Mouse (Mus musculus) liver, embryonic 13.5 days (tissue): ENCODE measurements at regions not wholly inside any gene's neighbourhood (a gene's known extent, or its start where the extent isn't known, plus 50 kb on each side); places are given as distances from the start of the nearest gene placed in this dataset.

Source experiments
- ATAC-seq: fragments of 200-750 bp; cut with Nextera tagmentation; 2 replicates; pipeline ENCODE4 v1.8.0; 2017; ENCODE audit warnings: low read depth, mild to moderate bottlenecking, moderate number of reproducible peaks, moderate library complexity
- DNase-seq: peaks from one replicate; pipeline ENCODE4 v3.0.0; 2022
- H3K27ac ChIP-seq: fragments of 300-500 bp; sonication (generic); 2 replicates; pipeline ENCODE4 v1.5.1; 2015; ENCODE audit warnings: moderate library complexity, mild to moderate bottlenecking, inconsistent platforms
- H3K27me3 ChIP-seq: fragments of 300-500 bp; sonication (generic); 2 replicates; pipeline ENCODE4 v1.6.1; 2015; ENCODE audit warnings: mild to moderate bottlenecking, inconsistent platforms
- H3K36me3 ChIP-seq: fragments of 300-500 bp; sonication (generic); 2 replicates; pipeline ENCODE4 v1.6.1; 2015; ENCODE audit warnings: mild to moderate bottlenecking, inconsistent platforms
- H3K4me1 ChIP-seq: fragments of 300-500 bp; sonication (generic); replicated peaks from 2 replicates; pipeline ENCODE4 v1.6.1; 2015; ENCODE audit warnings: inconsistent platforms
- H3K4me2 ChIP-seq: fragments of 300-500 bp; sonication (generic); 2 replicates; pipeline ENCODE4 v1.6.1; 2015; ENCODE audit warnings: inconsistent platforms, mild to moderate bottlenecking, moderate library complexity
- H3K4me3 ChIP-seq: fragments of 300-500 bp; sonication (generic); replicated peaks from 2 replicates; pipeline ENCODE4 v1.5.1; 2015; ENCODE audit warnings: mild to moderate bottlenecking, inconsistent platforms
- H3K9ac ChIP-seq: fragments of 300-500 bp; sonication (generic); 2 replicates; pipeline ENCODE4 v1.6.1; 2015; ENCODE audit warnings: mild to moderate bottlenecking, inconsistent platforms
- H3K9me3 ChIP-seq: fragments of 300-500 bp; sonication (generic); replicated peaks from 2 replicates; pipeline ENCODE4 v1.6.1; 2016; ENCODE audit warnings: inconsistent platforms
- WGBS: fragments of 180-500 bp; shearing (Covaris S2); methylation state at CpG from one replicate; pipeline ENCODE4 v1.1.7; 2015; ENCODE audit not compliant: insufficient replicate concordance; 5-methylcytosine and 5-hydroxymethylcytosine counted together

- H3K4me2 ChIP-seq = no peak overlapping the region
- H3K36me3 ChIP-seq = no peaks in the 10 kb centered on the region
- 59% methylated on average over 6 of the region's 6 CpGs for WGBS
- ATAC-seq (no peak), DNase-seq (no peak)
- H3K4me3 ChIP-seq = no peak overlapping the region
- no peaks in the 10 kb centered on the region for H3K4me1 ChIP-seq
- no peaks in the 10 kb centered on the region for H3K9me3 ChIP-seq
- H3K27ac ChIP-seq = no peak overlapping the region
- H3K27me3 ChIP-seq = no peaks in the 10 kb centered on the region
- no peak overlapping the region for H3K9ac ChIP-seq
These were observed 476.6 kb upstream of the Pitx2 start for GRCm38 (mm10) chr3:128723100-128723499.

GRCm38 (mm10) chr3:128720276-128720675 lies 479.4 kb upstream of the Pitx2 start:
- ATAC-seq = no peak
- Histone ChIP-seq H3K27me3 (no peaks in the 10 kb centered on the region), H3K4me3 (no peak overlapping the region), H3K9me3 (no peaks in the 10 kb centered on the region), H3K27ac (no peak overlapping the region), H3K9ac (no peak overlapping the region), H3K36me3 (no peaks in the 10 kb centered on the region), H3K4me1 (no peaks in the 10 kb centered on the region), H3K4me2 (no peak overlapping the region)
- 52% methylated on average over 5 of the region's 5 CpGs for WGBS
- DNase-seq = no peak

- Histone ChIP-seq H3K36me3 (no peaks in the 10 kb centered on the region), H3K27me3 (no peaks in the 10 kb centered on the region), H3K4me2 (no peak overlapping the region), H3K4me1 (no peaks in the 10 kb centered on the region), H3K4me3 (no peak overlapping the region), H3K9ac (no peak overlapping the region), H3K27ac (no peak overlapping the region), H3K9me3 (no peaks in the 10 kb centered on the region)
- DNase-seq (no peak), ATAC-seq (no peak)
- 60% methylated on average over 7 of the region's 7 CpGs for WGBS
These were observed 480.5 kb upstream of the Pitx2 start for GRCm38 (mm10) chr3:128719226-128719625.

GRCm38 (mm10) chr3:128707270-128707669 lies 492.4 kb upstream of the Pitx2 start:
- WGBS = 74% methylated on average over 3 of the region's 3 CpGs

GRCm38 (mm10) chr3:128668468-128669127 lies 531.1 kb upstream of the Pitx2 start:
- H3K9ac ChIP-seq = no peak overlapping the region
- H3K9me3 ChIP-seq = no peaks in the 10 kb centered on the region
- no peaks in the 10 kb centered on the region for H3K27me3 ChIP-seq
- H3K36me3 ChIP-seq = no peaks in the 10 kb centered on the region
- no peak overlapping the region for H3K27ac ChIP-seq
- DNase-seq (no peak), ATAC-seq (no peak)
- H3K4me1 ChIP-seq = no peaks in the 10 kb centered on the region
- no peak overlapping the region for H3K4me2 ChIP-seq
- H3K4me3 ChIP-seq = no peak overlapping the region
- whole genome bisulfite sequencing = 69% methylated on average over 8 of the region's 8 CpGs

More at GRCm38 (mm10) chr3:128707270-128707669, 492.4 kb upstream of the Pitx2 start:
- Histone ChIP-seq H3K27me3 (no peaks in the 10 kb centered on the region), H3K4me1 (no peaks in the 10 kb centered on the region), H3K27ac (no peak overlapping the region), H3K4me3 (no peak overlapping the region), H3K9me3 (no peaks in the 10 kb centered on the region), H3K4me2 (no peak overlapping the region), H3K9ac (no peak overlapping the region), H3K36me3 (no peaks in the 10 kb centered on the region)
- no peak for ATAC-seq
- DNase-seq = no peak

GRCm38 (mm10) chr3:128665184-128665583 lies 534.5 kb upstream of the Pitx2 start:
- H3K27me3 ChIP-seq = no peaks in the 10 kb centered on the region
- H3K4me1 ChIP-seq = no peaks in the 10 kb centered on the region
- DNase-seq = no peak
- H3K9me3 ChIP-seq = no peaks in the 10 kb centered on the region
- H3K36me3 ChIP-seq = no peaks in the 10 kb centered on the region
- no peak overlapping the region for H3K4me2 ChIP-seq
- no peak overlapping the region for H3K4me3 ChIP-seq
- 73% methylated on average over 3 of the region's 3 CpGs for WGBS
- no peak overlapping the region for H3K27ac ChIP-seq
- no peak for ATAC-seq
- no peak overlapping the region for H3K9ac ChIP-seq

- Histone ChIP-seq H3K4me1 (no peaks in the 10 kb centered on the region), H3K27me3 (no peaks in the 10 kb centered on the region), H3K36me3 (no peaks in the 10 kb centered on the region), H3K27ac (no peak overlapping the region), H3K9ac (no peak overlapping the region), H3K4me2 (no peak overlapping the region), H3K9me3 (no peaks in the 10 kb centered on the region), H3K4me3 (no peak overlapping the region)
- DNase-seq = no peak
- WGBS = 72% methylated on average over 18 of the region's 18 CpGs
- no peak for ATAC-seq
These were observed 562.5 kb upstream of the Pitx2 start for GRCm38 (mm10) chr3:128636960-128637755.

- Histone ChIP-seq H3K9ac (no peak overlapping the region), H3K36me3 (no peaks in the 10 kb centered on the region), H3K27ac (no peak overlapping the region), H3K4me3 (no peak overlapping the region), H3K9me3 (no peaks in the 10 kb centered on the region), H3K4me1 (no peaks in the 10 kb centered on the region), H3K27me3 (no peaks in the 10 kb centered on the region), H3K4me2 (no peak overlapping the region)
- no peak for ATAC-seq
- DNase-seq = no peak
- 84% methylated on average over 1 of the region's 1 CpGs for WGBS
These were observed 572.0 kb upstream of the Pitx2 start for GRCm38 (mm10) chr3:128627696-128628095.

GRCm38 (mm10) chr3:128616675-128617074 lies 583.0 kb upstream of the Pitx2 start:
- H3K27ac ChIP-seq = no peak overlapping the region
- H3K27me3 ChIP-seq = no peaks in the 10 kb centered on the region
- no peaks in the 10 kb centered on the region for H3K9me3 ChIP-seq
- no peaks in the 10 kb centered on the region for H3K4me1 ChIP-seq
- DNase-seq (no peak), ATAC-seq (no peak)
- H3K4me2 ChIP-seq = no peak overlapping the region
- 68% methylated on average over 6 of the region's 6 CpGs for WGBS
- no peak overlapping the region for H3K4me3 ChIP-seq
- no peaks in the 10 kb centered on the region for H3K36me3 ChIP-seq
- H3K9ac ChIP-seq = no peak overlapping the region

GRCm38 (mm10) chr3:128613657-128614056 lies 586.0 kb upstream of the Pitx2 start:
- ATAC-seq (no peak), DNase-seq (no peak)
- no peak overlapping the region for H3K4me3 ChIP-seq
- no peak overlapping the region for H3K27ac ChIP-seq
- H3K4me1 ChIP-seq = no peaks in the 10 kb centered on the region
- no peaks in the 10 kb centered on the region for H3K9me3 ChIP-seq
- no peaks in the 10 kb centered on the region for H3K27me3 ChIP-seq
- WGBS = 77% methylated on average over 9 of the region's 9 CpGs
- no peak overlapping the region for H3K9ac ChIP-seq
- no peak overlapping the region for H3K4me2 ChIP-seq
- H3K36me3 ChIP-seq = no peaks in the 10 kb centered on the region

GRCm38 (mm10) chr3:128610731-128611130 lies 588.9 kb upstream of the Pitx2 start:
- Histone ChIP-seq H3K4me1 (no peaks in the 10 kb centered on the region), H3K27ac (no peak overlapping the region), H3K9me3 (no peaks in the 10 kb centered on the region), H3K4me3 (no peak overlapping the region), H3K9ac (no peak overlapping the region), H3K27me3 (no peaks in the 10 kb centered on the region), H3K4me2 (no peak overlapping the region), H3K36me3 (no peaks in the 10 kb centered on the region)
- DNase-seq (no peak), ATAC-seq (no peak)
- 75% methylated on average over 6 of the region's 6 CpGs for WGBS

GRCm38 (mm10) chr3:128608694-128609093 lies 591.0 kb upstream of the Pitx2 start:
- H3K4me1 ChIP-seq = no peaks in the 10 kb centered on the region
- H3K4me2 ChIP-seq = no peak overlapping the region
- H3K9me3 ChIP-seq = no peaks in the 10 kb centered on the region
- ATAC-seq (no peak), DNase-seq (no peak)
- no peak overlapping the region for H3K27ac ChIP-seq
- H3K27me3 ChIP-seq = no peaks in the 10 kb centered on the region
- H3K36me3 ChIP-seq = no peaks in the 10 kb centered on the region
- WGBS = 40% methylated on average over 3 of the region's 3 CpGs
- no peak overlapping the region for H3K9ac ChIP-seq
- H3K4me3 ChIP-seq = no peak overlapping the region
